Mouse (Mus musculus): ENCODE results near the gene Sox10. TPM values are rescaled to one million over a fixed set of nuclear protein-coding genes. Genes with fewer than 3 reads are reported as not detected.

Gene Sox10
- polyA plus RNA-seq (2012; rRNA removed) = 55.2 and 61.4 TPM in 2 replicates

- no peak for DNase-seq (ENCODE audit: extremely low spot score in 1 of 2, low spot score in 1 of 2)
Observed at GRCm38 (mm10) chr15:79165140-79165539, at the start of gene Sox10. Gene Sox10 (minus strand): TSS chr15:79165240.

- DNase-seq (ENCODE audit: extremely low spot score in 1 of 2, low spot score in 1 of 2) = no peak
Observed at GRCm38 (mm10) chr15:79213591-79213990, 48.6 kb upstream of the Sox10 start.

GRCm38 (mm10) chr15:79212750-79213446 is 47.9 kb upstream of the Sox10 start:
- DNase-seq (ENCODE audit: extremely low spot score in 1 of 2, low spot score in 1 of 2) = peak in 1 of 2 experiments; percentile 21

- DNase-seq (ENCODE audit: extremely low spot score in 1 of 2, low spot score in 1 of 2) = no peak
Observed at GRCm38 (mm10) chr15:79210357-79210756, 45.3 kb upstream of the Sox10 start.

GRCm38 (mm10) chr15:79208758-79209439 is 43.9 kb upstream of the Sox10 start:
- DNase-seq (ENCODE audit: extremely low spot score in 1 of 2, low spot score in 1 of 2) = no peak

GRCm38 (mm10) chr15:79208211-79208610 is 43.2 kb upstream of the Sox10 start:
- no peak for DNase-seq (ENCODE audit: extremely low spot score in 1 of 2, low spot score in 1 of 2)

GRCm38 (mm10) chr15:79202575-79202974 is 37.5 kb upstream of the Sox10 start:
- DNase-seq (ENCODE audit: extremely low spot score in 1 of 2, low spot score in 1 of 2) = no peak

- DNase-seq (ENCODE audit: extremely low spot score in 1 of 2, low spot score in 1 of 2) = peak in 1 of 2 experiments; percentile 35
Observed at GRCm38 (mm10) chr15:79201491-79202150, 36.6 kb upstream of the Sox10 start.

GRCm38 (mm10) chr15:79199390-79199976 is 34.4 kb upstream of the Sox10 start:
- DNase-seq (ENCODE audit: extremely low spot score in 1 of 2, low spot score in 1 of 2) = no peak

- DNase-seq (ENCODE audit: extremely low spot score in 1 of 2, low spot score in 1 of 2) = no peak
Observed at GRCm38 (mm10) chr15:79195492-79195891, 30.5 kb upstream of the Sox10 start.

GRCm38 (mm10) chr15:79194946-79195345 is 29.9 kb upstream of the Sox10 start:
- DNase-seq (ENCODE audit: extremely low spot score in 1 of 2, low spot score in 1 of 2) = no peak

GRCm38 (mm10) chr15:79194048-79194447 is 29.0 kb upstream of the Sox10 start:
- no peak for DNase-seq (ENCODE audit: extremely low spot score in 1 of 2, low spot score in 1 of 2)

- peak in 1 of 2 experiments; percentile 57 for DNase-seq (ENCODE audit: extremely low spot score in 1 of 2, low spot score in 1 of 2)
Observed at GRCm38 (mm10) chr15:79192885-79193845, 28.1 kb upstream of the Sox10 start.

- no peak for DNase-seq (ENCODE audit: extremely low spot score in 1 of 2, low spot score in 1 of 2)
Observed at GRCm38 (mm10) chr15:79192450-79192849, 27.4 kb upstream of the Sox10 start.

GRCm38 (mm10) chr15:79191426-79191825 is 26.4 kb upstream of the Sox10 start:
- no peak for DNase-seq (ENCODE audit: extremely low spot score in 1 of 2, low spot score in 1 of 2)

- no peak for DNase-seq (ENCODE audit: extremely low spot score in 1 of 2, low spot score in 1 of 2)
Observed at GRCm38 (mm10) chr15:79187819-79188218, 22.8 kb upstream of the Sox10 start.

GRCm38 (mm10) chr15:79185213-79185612 is 20.2 kb upstream of the Sox10 start:
- no peak for DNase-seq (ENCODE audit: extremely low spot score in 1 of 2, low spot score in 1 of 2)

- no peak for DNase-seq (ENCODE audit: extremely low spot score in 1 of 2, low spot score in 1 of 2)
Observed at GRCm38 (mm10) chr15:79176905-79177304, 11.9 kb upstream of the Sox10 start.

GRCm38 (mm10) chr15:79166712-79167111 is 1.7 kb upstream of the Sox10 start:
- no peak for DNase-seq (ENCODE audit: extremely low spot score in 1 of 2, low spot score in 1 of 2)

GRCm38 (mm10) chr15:79164251-79164650 is 789 bp downstream of the Sox10 start:
- DNase-seq (ENCODE audit: extremely low spot score in 1 of 2, low spot score in 1 of 2) = no peak

Data from frontal cortex, adult 2 months (tissue).